Mouse (Mus musculus): ENCODE measurements around the gene Rbms1.

Rbms1 gene

GRCm38 (mm10) chr2:60877543-60878386 lies 85.2 kb downstream of the Rbms1 start:
- no peak for DNase-seq

GRCm38 (mm10) chr2:60876891-60877290 lies 86.1 kb downstream of the Rbms1 start:
- no peak for DNase-seq

GRCm38 (mm10) chr2:60872095-60872811 lies 90.7 kb downstream of the Rbms1 start:
- DNase-seq = no peak

- DNase-seq = no peak
Measured at GRCm38 (mm10) chr2:60871001-60871400, 92.0 kb downstream of the Rbms1 start.

GRCm38 (mm10) chr2:60870450-60870849 lies 92.5 kb downstream of the Rbms1 start:
- no peak for DNase-seq

- DNase-seq = no peak
Measured at GRCm38 (mm10) chr2:60869001-60869743, 93.8 kb downstream of the Rbms1 start.

GRCm38 (mm10) chr2:60868060-60868662 lies 94.8 kb downstream of the Rbms1 start:
- no peak for DNase-seq

GRCm38 (mm10) chr2:60867304-60867703 lies 95.7 kb downstream of the Rbms1 start:
- no peak for DNase-seq

- DNase-seq = no peak
Measured at GRCm38 (mm10) chr2:60865869-60866268, 97.1 kb downstream of the Rbms1 start.

- DNase-seq = no peak
Measured at GRCm38 (mm10) chr2:60864977-60865376, 98.0 kb downstream of the Rbms1 start.

- DNase-seq = no peak
Measured at GRCm38 (mm10) chr2:60864256-60864795, 98.7 kb downstream of the Rbms1 start.

- DNase-seq = peak; percentile 51
Measured at GRCm38 (mm10) chr2:60863827-60864226, 99.2 kb downstream of the Rbms1 start.

- no peak for DNase-seq
Measured at GRCm38 (mm10) chr2:60862913-60863711, 99.9 kb downstream of the Rbms1 start.

GRCm38 (mm10) chr2:60858116-60858515 lies 104.9 kb downstream of the Rbms1 start:
- DNase-seq = no peak

- DNase-seq = no peak
Measured at GRCm38 (mm10) chr2:60856097-60856496, 106.9 kb downstream of the Rbms1 start.

- peak; percentile 44 for DNase-seq
Measured at GRCm38 (mm10) chr2:60855006-60855405, 108.0 kb downstream of the Rbms1 start.

- DNase-seq = no peak
Measured at GRCm38 (mm10) chr2:60851898-60852297, 111.1 kb downstream of the Rbms1 start.

GRCm38 (mm10) chr2:60851057-60851718 lies 111.8 kb downstream of the Rbms1 start:
- no peak for DNase-seq

- no peak for DNase-seq
Measured at GRCm38 (mm10) chr2:60848478-60848877, 114.5 kb downstream of the Rbms1 start.

- no peak for DNase-seq
Measured at GRCm38 (mm10) chr2:60847984-60848383, 115.0 kb downstream of the Rbms1 start.

- DNase-seq = no peak
Measured at GRCm38 (mm10) chr2:60845316-60845894, 117.6 kb downstream of the Rbms1 start.
